11 mouse cellular contexts compared by ENCODE assay signal in genomic region chr1:156560500-156560899, GRCm38 (mm10). TPM values are rescaled to one million over a fixed set of nuclear protein-coding genes. Genes with fewer than 3 reads are reported as not detected.
A peak's percentile ranks its signal among the peaks of the same experiment; 100 is the strongest.
DNase-seq lines count a peak whose midpoint lies in the region; ATAC-seq lines count a peak whose summit lies in the region.
"Had no signal": no experiment of that assay in that cellular context is flagged by ENCODE, and none has a peak within 500 bp of the region (broad histone marks: within the 10 kb centered on the region; RNA-seq: fewer than 3 reads in every experiment).

No protein-coding gene starts in this region.

- H3K4me2 ChIP-seq in liver, embryonic 11.5 days, result peak overlapping the region; percentile 77; the same call in 1 of the 2 replicates
- H3K4me2 ChIP-seq in stomach, embryonic 14.5 days (replicated peaks; ENCODE audit: low read depth, low read length), result peak overlapping the region; percentile 53; the same call in 1 of the 2 replicates

- peaks cover 10% of the 10 kb centered on the region; the same call in 1 of the 2 replicates for H3K4me1 ChIP-seq in heart, embryonic 10.5 days
- H3K4me1 ChIP-seq in liver, embryonic 11.5 days (replicated peaks; ENCODE audit: control insufficient read depth, insufficient read depth, low read length), result peaks cover 7% of the 10 kb centered on the region; the same call in 1 of the 2 replicates
- peaks cover 5% of the 10 kb centered on the region; the same call in 1 of the 2 replicates for H3K4me1 ChIP-seq in stomach, embryonic 14.5 days (ENCODE audit: control insufficient read depth, insufficient read depth, low read length)

- no peaks in the 10 kb centered on the region for H3K36me3 ChIP-seq in heart, embryonic 10.5 days
- H3K36me3 ChIP-seq in liver, embryonic 11.5 days (ENCODE audit: control insufficient read depth, insufficient read depth, low read length), result no peaks in the 10 kb centered on the region
- H3K36me3 ChIP-seq in stomach, embryonic 14.5 days (ENCODE audit: control insufficient read depth, insufficient read depth, low read length), result no peaks in the 10 kb centered on the region

- H3K27ac ChIP-seq in heart, embryonic 10.5 days, result no peak overlapping the region
- no peak overlapping the region for H3K27ac ChIP-seq in liver, embryonic 11.5 days (ENCODE audit: low read depth, low read length)
- no peak overlapping the region for H3K27ac ChIP-seq in stomach, embryonic 14.5 days (ENCODE audit: low read length)

- no peaks in the 10 kb centered on the region for H3K27me3 ChIP-seq in heart, embryonic 10.5 days (ENCODE audit: insufficient read depth, poor library complexity, severe bottlenecking)
- H3K27me3 ChIP-seq in liver, embryonic 11.5 days (replicated peaks; ENCODE audit: control insufficient read depth, insufficient read depth, low read length), result no peaks in the 10 kb centered on the region
- H3K27me3 ChIP-seq in stomach, embryonic 14.5 days (ENCODE audit: control insufficient read depth, insufficient read depth, low read length), result no peaks in the 10 kb centered on the region

- no peak for ATAC-seq in liver, embryonic 11.5 days (replicated peaks; ENCODE audit: low FRiP score)
- ATAC-seq in stomach, embryonic 14.5 days (ENCODE audit: insufficient number of reproducible peaks, insufficient read depth, low FRiP score, low read depth), result no peak

- 85% methylated on average over 9 of the region's 9 CpGs for WGBS in heart, embryonic 10.5 days
- 75% methylated on average over 9 of the region's 9 CpGs for WGBS in liver, embryonic 11.5 days
- WGBS in stomach, embryonic 14.5 days, result 91% methylated on average over 9 of the region's 9 CpGs

- DNase-seq in heart, embryonic 10.5 days (ENCODE audit: low spot score), result no peak
- no peak for DNase-seq in heart, postnatal 10 days
- DNase-seq in lung, postnatal 36 days, result peak; percentile 30
- DNase-seq in lung, adult 18-20 months, result no peak
- no peak for DNase-seq in liver, embryonic 11.5 days (ENCODE audit: low spot score)
- no peak for DNase-seq in urinary bladder, postnatal 4 days (ENCODE audit: low spot score in 2 of 2)
- DNase-seq in layer of hippocampus, postnatal 14 days (ENCODE audit: low spot score in 2 of 2), result no peak
- DNase-seq: embryo, embryonic 11 days; gastrocnemius, postnatal 10 days; kidney, adult 9 months had no signal

- intact Hi-C loops in heart, postnatal 10 days (cut with DNase I), result no loop called here

- H3K4me3 ChIP-seq in heart, embryonic 10.5 days, result peak overlapping the region; percentile 91; the same call in 1 of the 2 replicates
- H3K4me3 ChIP-seq in liver, embryonic 11.5 days (ENCODE audit: low read depth, low read length), result no peak overlapping the region
- H3K4me3 ChIP-seq in stomach, embryonic 14.5 days (ENCODE audit: low read depth, low read length), result 0 out of 2 replicates have a peak overlapping the region, but pooled peaks have one; percentile 97

- H3K9ac ChIP-seq in liver, embryonic 11.5 days (ENCODE audit: low read depth, low read length), result no peak overlapping the region
- no peak overlapping the region for H3K9ac ChIP-seq in stomach, embryonic 14.5 days (replicated peaks; ENCODE audit: low read depth, low read length)

- H3K9me3 ChIP-seq in heart, embryonic 10.5 days, result no peaks in the 10 kb centered on the region
- no peaks in the 10 kb centered on the region for H3K9me3 ChIP-seq in liver, embryonic 11.5 days (ENCODE audit: control insufficient read depth, low read length)
- no peaks in the 10 kb centered on the region for H3K9me3 ChIP-seq in stomach, embryonic 14.5 days (ENCODE audit: control insufficient read depth, low read depth, low read length)

RNA-seq across cellular contexts. Expression of gene Abl2, which starts 1.9 kb away (rescaled TPM):
- polyA plus RNA-seq in heart, embryonic 10.5 days (2016; fragmentation: Nextera tagmentation; extraction: Ambion mirVana), result 3.3 and 3.8 TPM in 2 replicates
- total RNA-seq in heart, postnatal 10 days (2021), result 10 to 100 TPM; 24.2 to 25.3 TPM
- polyA plus RNA-seq in liver, embryonic 11.5 days (2014; fragmentation: Nextera tagmentation; extraction: Ambion mirVana), result 3.0 and 4.0 TPM in 2 replicates
- 6.8 and 6.9 TPM in 2 replicates for polyA plus RNA-seq in stomach, embryonic 14.5 days (2014; fragmentation: Nextera tagmentation; extraction: Ambion mirVana)
- 10 to 100 TPM; 79.8 to 80.3 TPM for total RNA-seq in layer of hippocampus, postnatal 14 days (2021)

RNA-seq across cellular contexts. Expression of gene Gm10031, which starts 36.7 kb away (rescaled TPM):
- 0.23 and 0.32 TPM in 2 replicates for polyA plus RNA-seq in heart, embryonic 10.5 days (2016; fragmentation: Nextera tagmentation; extraction: Ambion mirVana)
- 10 to 100 TPM; 43.1 to 45.6 TPM for total RNA-seq in heart, postnatal 10 days (2021)
- 0.08 and 0.14 TPM in 2 replicates for polyA plus RNA-seq in liver, embryonic 11.5 days (2014; fragmentation: Nextera tagmentation; extraction: Ambion mirVana)
- polyA plus RNA-seq in stomach, embryonic 14.5 days (2014; fragmentation: Nextera tagmentation; extraction: Ambion mirVana), result 0.68 TPM in 1 of 2 replicates, not detected in the other
- 10 to 100 TPM; 44.0 to 49.0 TPM for total RNA-seq in layer of hippocampus, postnatal 14 days (2021)
